Mouse (Mus musculus): ENCODE results near the gene Itgb6.

The Itgb6 gene

DNA sequence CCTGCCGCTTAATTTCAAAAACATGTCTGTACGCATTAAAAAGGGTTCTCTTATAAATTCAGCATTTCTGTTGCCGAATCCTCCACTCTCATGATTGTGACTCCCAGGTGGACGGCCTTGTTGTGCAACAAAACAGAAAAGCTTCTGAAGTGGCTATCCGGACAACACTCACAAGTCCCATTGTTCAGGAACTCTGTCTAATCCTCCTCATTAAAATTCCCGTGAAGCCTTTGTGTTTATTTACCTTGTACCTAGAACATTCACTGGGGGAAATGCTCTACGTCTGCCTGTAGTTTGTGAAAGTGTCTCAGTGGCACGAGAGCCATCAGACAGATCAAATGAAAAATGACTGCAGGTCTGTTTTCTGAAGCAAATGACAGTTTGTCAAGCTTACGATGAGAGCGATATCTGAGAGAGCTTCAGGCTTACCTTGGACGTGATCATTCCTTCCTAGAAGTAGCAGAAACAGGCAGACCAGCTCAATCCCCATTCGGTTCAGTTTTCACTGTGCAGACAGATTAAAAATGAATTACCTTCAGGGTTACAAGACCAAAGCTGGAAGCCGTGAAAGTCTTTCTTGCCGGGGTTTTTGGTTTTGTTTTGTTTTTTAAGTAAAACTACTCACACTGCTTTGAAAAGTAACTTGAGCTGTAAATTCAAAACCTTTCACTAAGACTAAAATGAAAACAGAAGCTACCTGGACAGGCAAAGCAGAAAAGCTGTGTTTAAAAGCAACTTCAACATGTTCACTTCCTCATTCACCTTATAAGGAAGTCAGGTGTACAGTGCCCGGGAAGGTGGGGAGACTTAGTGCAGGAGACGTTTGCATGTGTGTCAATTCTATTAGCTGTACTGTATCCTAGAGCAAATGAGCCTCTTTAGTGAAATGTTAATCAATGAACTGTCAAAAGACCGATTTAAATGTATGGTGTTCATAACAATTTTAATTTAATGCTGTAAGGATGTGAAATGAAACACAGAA, 49.2 kb downstream of the Itgb6 start:
- DNase-seq = no peak

DNA sequence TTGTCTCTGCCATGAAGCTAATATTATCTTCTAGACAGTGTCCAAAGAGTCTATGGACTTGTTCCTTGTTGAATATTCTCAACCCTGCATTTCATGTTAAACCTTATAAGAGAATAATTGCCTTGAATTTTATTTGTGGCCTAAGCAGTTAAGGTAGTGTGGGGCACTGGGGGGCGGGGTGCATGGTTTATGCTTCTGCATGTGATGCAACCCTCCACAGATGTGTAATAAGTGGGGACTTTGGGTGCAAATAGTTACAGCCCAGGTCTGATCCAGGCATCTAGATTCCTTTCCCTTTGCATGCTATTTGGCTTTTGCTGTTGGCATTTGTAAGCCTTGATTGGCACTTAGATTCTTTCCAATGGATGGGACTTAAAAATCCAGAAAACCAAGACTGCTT, 51.2 kb downstream of the Itgb6 start:
- DNase-seq = no peak

DNA sequence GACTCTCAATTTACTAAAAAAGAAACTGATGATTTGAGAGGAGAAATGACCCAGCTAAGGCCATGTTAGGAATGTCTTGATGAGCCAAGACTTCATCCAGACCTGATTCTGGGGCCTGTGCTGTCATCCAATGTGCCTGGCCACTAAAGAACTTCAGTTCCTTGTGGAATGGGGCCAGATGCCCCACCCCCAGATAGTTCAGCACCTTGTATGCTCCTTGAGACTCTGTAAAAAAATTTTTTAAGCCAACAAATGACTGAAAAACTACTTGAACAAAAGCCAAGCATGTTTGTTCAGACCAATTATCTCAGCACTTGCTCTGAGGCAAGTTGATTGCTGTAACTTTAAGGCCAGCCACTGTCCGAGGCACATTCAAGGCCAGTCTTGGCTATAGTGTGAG, 59.4 kb downstream of the Itgb6 start:
- DNase-seq = no peak

DNA sequence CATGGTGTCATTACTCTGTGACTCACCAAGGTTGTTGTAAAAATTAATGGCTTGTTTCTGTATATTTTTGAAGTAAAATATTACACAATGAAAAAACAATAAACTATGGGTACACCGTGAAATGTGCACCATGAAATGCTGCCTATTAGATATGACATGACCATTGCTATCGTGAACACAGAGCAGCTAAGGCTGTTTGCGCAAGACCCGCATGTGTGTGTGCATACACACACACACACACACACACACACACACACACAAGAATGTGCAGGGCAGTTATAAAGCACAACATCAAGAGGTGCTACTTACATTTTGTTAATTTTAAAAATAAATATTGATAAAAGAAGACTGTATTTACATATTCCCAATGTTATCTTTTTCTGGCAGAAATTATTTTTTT, 62.5 kb downstream of the Itgb6 start:
- no peak for DNase-seq

DNA sequence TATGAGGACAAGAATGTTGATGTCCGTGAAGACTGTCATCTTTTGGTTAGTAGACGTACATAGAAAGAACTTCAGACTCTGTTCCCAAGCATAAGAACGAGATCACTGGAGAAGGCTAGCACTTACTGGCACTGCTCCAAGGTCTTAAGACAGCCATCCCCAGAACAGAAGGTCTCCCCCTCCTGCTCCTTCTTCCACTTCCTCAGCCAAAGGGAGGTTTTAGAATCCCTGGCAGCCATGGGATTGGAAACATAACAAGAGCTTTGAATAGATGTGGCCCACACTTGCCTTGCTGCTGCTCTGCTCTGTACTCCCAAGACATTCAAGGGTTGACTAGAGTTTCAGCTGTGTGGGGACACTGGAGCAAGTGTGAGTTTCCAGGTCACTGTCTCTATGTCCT, 63.5 kb downstream of the Itgb6 start:
- DNase-seq = no peak

DNA sequence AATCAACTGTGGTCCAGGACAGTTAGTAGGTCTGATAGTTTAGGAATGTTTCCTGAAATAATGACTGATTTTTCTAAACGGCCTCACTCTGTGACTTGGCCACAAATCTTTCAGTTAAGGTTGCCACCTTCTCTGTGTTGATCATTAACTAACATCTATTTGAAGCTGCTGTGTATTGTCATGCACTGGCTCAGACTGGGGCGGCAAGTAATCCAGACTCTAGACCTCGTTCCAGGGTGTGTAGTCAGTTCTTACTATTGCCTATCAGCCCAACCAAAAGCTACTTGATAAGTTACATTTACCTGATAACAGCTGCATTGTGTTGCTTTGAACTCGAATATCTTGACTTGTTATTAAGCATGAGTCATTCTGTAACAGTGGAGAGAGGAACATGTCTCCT, 67.6 kb downstream of the Itgb6 start:
- DNase-seq = no peak

DNA sequence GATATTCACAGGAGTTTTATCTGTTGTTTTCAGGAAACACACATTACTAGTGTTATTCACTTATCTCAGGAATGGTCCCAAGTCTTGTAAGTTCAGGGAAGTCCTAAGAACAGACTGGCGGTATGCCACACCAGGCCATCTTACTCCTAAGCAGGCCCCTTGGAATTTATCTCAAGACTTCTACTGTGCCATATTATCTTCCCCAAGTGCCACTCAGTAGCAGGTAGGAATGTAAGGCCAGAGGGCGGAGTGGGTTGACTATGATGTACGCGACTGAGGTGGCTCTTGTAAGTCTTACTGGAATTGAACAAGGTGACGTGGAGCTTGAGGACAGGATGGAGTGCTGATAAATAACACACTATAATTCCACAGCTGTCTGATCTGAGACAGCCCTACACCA, 72.3 kb downstream of the Itgb6 start:
- DNase-seq = no peak

DNA sequence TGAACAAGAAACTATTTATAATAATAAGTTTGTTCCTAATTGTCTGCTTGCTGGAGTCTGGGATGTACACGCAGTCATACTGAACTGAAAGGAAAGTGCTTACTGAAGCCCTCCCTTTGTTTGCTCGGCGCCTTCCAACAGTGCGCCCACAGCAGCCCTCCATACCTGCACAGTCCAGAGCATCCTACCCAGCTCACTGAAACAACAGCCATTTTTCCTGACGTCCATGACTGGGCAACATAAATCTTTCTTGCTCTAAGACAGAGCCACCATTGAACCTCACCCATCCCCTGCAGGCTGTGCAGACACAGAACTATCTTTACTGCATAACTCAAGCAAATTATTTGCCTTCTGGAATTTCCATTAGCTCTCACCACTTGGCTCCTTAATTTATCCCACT, 74.8 kb downstream of the Itgb6 start:
- no peak for DNase-seq

DNA sequence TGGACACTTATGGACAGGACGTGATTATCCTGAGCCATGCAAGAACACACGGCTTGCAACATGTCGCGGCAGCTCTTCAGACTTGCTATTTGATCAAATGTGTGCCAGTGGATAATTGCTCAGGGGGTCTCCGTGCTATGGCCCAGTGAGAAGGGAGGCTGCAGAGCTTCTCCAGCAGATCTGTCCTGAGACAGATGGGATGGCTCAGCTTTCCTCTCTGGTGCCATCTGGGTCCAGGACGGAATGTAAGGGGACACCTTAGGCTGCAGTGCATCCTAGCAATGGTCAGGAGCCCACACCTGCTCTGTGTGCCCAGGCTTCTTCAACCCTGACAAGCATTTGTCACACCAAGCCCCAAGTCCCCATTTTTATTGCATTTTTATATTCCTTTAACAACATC, 75.9 kb downstream of the Itgb6 start:
- no peak for DNase-seq

DNA sequence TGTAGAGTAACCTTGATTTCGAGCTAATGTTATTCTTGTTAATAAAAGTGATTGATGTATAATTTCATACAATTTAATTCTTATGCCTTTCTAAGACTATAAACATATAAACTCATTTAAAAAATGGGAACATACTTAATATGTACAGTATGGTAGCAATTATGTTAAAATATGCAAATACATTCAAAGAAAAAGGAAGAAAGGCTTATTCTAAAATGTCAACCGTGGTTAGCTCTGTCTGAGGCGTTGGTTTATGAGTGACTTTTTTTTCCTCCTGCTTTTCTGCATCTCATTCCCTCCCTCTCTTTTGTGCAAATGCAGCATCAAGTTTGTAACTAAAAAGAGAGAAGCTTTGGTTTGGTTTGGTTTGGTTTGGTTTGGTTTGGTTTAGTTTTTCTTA, 79.0 kb downstream of the Itgb6 start:
- no peak for DNase-seq

DNA sequence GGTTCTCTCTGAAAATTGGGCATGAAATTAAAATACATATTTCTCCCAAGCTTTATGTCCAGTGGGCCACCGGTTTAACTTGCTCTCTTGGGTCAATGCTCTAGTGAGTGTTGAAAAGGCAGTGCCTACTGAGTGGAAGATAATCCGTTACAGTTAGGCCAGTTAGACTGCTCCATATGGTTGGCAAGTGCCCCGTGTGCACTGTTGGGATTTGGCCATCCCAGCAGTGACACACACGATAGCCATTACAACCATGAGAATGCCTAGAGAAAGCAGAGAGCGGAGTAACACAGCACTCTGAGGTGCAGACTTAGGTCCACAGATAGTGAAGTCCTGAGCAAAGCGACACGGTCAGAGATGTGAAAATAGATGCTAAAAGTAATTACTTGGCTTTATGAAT, 79.8 kb downstream of the Itgb6 start:
- no peak for DNase-seq

DNA sequence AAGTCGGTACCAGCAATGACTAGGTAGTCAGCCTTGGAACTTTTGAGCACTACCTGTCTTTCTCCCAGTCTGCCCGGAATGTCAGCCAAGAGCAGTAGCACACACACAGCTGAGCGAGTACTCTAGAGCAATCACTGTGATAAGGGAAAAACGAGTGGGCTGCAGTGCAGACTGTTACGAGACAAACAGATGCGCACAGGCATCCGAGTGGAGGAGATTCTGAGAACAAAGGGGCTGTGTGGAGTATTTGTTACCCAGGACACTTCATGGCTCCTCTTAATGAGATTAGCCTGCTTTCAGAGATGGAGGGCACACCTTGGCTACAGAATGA, 82.1 kb downstream of the Itgb6 start:
- DNase-seq = no peak

DNA sequence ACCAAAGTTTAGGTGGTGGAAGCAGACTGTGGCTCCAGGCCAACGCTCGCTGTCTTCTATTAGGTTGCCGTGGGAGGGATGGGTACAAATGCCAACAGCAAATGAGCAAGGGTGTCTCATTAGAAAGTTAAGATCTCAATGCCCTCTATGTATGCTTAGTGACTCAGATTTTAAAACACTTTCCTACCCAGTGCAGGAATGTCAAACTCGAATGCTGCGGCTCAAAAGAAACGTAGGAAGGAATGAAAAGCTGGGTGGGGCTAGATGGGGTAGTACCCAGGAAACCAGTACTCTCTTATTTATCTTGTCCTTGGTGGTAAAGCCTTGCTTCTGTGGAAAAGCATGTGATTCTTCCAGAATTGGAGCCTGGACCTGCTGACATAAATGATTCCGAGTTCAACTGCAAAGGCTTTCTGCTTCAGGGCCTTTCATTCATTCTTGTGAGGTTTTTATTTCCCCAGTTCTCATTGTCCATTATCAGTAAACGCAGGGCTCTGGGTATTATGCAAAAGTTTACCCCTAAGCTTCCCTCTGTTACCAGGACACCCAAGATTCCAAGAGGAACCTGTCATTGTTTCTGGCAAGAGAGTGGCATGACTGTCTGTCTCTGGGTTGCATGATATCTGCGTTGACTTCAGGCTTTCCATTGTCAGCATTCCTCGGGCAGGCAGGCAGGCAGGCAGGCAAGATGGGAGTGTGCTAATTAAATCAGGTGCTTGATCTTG, 82.7 kb downstream of the Itgb6 start:
- DNase-seq = no peak

DNA sequence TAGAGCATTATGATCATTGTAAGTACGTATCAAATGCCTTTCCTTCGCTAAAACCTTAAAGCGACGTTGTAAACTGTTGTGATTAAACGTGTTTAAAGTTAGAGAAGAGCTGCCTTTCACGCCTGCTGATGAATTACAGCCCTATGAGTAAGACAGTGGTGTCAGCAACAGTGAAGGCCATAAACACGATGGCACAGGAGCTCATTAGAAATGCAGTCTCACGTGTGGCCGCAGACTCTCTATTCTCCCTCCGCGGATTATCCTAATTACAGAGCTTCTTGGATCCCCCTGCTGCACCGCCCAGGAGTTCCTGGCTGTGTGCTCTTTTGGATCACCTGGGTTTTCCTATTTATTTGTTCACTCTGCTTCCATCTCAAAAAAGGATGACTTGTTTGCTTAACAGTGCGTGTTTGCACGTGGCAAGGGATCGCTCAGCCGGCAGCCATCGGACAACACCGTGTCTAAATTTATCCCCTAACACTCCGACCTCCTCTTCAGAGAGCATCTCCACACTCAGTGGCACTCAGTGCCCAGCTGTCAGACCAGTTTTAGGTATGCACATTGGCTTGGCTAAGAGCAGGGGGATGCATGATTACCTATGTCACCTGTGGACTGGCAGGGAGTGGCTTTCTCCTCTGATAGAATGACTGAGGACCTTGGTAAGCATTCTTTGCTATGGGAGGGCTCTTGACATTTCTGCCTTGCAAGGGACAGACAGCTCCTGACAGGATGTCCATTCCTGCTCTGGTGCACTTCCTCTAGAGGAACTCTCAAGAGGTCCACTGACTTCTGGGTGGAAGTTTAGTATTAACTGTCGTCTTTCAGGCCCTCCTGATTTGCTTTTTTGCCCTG, 85.3 kb downstream of the Itgb6 start:
- no peak for DNase-seq

DNA sequence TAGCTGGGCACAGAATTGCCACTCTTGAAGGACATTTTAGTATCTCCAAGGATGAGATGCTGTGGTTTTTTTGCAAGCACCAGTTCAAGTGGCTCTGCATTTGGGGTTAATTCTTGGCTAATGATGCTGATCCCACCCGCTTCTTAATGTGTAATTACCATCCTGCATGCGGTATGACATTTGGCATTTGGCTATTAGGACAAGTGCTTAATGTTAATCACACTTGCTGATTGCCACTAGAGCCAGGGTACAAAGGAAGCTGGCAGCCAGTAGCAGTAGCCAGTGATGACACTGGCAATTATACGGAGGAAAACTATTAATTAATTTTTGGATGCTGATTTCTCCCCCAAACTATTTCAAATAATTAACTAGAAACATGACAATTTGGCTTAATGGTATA, 86.0 kb downstream of the Itgb6 start:
- no peak for DNase-seq

DNA sequence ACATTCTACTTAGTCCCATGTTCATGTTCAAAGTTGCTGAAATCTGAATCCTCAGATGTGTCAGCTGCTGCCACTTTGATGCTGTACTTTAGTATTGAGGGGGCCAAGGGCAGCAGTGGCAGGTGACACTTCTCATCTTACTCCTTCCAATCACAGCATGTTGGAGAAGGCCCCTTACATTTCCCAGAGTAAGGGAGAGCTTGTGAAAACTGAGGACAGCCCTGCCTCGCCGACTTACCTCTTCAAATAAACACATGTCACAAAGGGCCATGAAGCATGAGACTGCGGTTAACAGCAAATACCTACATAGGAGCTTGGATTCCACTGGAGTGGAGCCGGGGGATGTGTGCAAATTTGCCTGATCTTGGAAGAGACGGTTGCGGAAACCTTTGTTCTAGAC, 86.4 kb downstream of the Itgb6 start:
- no peak for DNase-seq

DNA sequence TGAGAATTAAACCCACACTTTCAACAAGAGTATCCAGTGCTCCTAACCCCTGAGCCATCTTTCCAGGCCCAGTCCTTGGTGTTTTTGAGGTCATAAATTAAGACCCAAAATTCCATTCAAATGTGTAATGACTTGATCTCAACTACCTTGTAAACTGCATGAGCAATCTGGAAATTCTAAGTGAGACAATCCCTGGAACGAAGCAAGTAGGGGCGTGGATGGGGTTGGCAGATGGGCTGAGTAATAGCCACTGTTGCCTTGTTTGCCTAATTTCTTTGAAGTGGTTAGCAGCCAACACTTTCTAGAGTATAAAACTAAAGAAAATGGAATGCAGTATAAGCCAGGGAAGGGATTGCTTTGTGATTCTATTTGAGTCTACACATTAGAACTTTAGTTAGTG, 89.7 kb downstream of the Itgb6 start:
- no peak for DNase-seq

DNA sequence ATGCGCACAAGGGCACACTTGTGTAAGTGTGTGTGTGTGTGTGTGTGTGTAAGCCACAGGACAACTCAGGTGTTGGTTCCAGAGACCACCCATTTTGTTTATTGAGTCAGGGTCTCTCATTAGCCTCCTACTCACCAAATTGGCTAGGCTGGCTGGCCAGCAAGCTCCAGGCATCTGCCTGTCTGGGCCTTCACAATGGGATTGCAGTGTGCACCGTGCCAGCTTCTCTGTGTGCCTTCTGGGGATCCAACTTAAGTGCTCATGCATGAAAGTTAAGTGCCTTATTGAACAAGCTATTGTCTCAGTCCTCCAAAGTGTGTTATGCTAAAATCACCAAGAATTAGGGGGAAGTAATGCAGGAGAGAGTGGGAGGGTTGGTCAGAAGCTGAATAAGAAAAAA, 92.1 kb downstream of the Itgb6 start:
- DNase-seq = no peak

DNA sequence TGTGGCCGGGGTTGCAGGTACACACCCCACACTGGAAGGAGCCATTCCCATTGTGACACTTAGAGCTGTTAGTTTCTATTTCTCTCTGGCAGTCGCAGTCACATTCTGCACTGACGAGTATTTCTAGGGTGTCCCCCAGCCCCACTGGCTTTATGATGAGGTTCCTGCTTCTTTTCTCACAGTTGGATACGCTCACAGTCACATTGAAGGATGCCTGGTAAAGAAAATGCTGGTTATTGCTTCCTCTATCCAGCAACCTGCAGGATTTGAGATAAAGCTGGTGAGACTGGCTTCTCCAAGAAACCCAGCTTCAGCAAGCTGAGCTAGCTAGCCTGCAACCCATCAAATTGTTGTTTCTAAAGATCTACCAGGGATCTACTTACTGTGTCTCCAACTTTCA, 94.5 kb downstream of the Itgb6 start:
- no peak for DNase-seq

DNA sequence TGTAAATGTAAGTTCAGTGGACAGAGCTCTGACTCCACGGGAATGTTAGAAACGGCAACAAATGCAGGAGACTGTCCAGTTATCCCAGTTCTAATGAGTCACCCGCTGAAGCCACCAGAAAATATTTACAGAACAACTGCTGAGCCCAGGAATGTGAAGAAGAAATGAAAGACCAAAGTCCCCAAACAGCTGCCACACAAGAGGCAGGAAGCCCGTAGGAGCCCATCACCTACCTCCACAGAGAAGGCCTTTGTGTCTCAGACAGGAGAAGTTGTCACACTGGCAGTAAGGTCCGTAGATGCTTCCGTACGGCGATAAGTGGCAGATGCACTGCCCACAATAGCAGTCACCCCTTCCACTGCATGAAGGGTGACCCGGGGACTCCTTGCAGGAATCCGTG, 94.9 kb downstream of the Itgb6 start:
- no peak for DNase-seq

DNA sequence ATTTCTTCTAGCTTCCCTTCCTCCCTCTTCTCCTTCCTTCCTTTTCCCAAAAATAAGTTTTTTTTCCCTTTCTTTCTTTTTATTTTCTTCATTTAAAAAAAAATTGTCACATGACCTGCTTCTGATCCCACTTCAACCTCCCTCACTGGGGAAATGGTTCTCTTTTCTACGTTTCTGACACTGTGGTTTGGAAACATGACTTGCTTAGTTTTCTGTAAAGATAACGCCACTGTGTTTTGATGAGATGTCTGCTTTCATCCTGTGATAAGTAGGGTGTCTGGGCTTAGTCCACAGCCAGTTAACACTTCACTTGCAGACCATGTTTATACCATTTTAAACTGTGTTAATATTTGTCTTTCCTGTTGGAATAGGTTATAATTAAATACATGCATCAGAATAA, 96.7 kb downstream of the Itgb6 start:
- no peak for DNase-seq

DNA sequence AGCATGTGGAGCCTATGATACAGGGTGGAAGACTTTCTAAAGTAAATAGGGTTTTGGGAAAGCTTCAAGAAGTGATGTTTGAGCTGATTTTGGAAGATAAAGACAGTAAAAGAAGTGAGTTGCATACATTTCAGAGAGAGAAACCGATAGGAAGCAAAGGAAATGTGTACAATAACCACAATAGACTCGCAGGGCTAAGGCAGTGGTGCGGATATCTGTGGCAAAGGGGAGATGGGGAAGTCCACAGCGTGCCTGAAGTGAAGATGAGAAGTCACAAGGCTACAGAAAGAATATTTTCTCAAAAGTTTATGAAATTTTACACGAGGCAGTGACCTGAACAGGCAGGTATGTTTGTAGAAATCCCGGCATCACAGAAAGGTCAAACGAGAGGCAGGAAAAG, 100.3 kb downstream of the Itgb6 start:
- no peak for DNase-seq

DNA sequence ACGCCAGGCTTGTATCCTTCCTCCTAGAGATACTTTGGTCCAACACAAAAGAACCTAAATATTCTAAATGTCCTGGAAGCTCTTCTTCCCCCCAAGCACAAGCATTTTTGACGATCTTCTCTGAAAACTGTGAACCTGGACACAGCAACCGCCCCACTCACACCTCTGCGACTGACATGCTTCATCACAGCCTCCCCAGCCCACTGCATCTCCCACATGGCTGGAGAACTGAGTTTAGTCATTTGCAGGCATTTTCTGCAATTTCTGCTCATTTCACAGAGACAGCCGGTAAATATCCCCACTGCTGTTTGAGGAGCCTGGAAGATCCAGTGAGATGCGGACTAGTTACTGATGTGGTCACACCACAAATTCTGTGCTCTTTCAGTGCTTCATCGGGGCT, 107.7 kb downstream of the Itgb6 start:
- no peak for DNase-seq

DNA sequence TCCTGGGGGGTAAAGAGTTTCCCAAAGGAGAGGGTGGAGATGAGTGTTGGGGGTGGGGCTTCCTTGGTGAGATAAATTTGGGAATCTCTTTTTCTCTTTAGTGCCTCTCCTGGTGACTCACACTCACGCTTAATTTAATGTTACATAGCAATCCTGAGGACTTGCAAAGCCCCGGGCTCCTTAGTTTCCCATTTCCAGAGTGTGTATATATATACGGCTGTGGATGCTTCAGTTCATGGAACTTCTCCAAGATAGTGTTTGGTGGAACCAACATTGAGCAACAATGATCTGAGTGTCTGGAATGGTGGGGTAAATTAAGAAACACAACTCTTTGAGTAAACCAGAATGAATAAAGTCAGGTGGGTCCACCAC, 108.6 kb downstream of the Itgb6 start:
- no peak for DNase-seq
